Mouse (Mus musculus): ENCODE data around the gene Gpank1.
A peak's percentile ranks its signal among the peaks of the same experiment; 100 is the strongest.

Gpank1 gene

DNA sequence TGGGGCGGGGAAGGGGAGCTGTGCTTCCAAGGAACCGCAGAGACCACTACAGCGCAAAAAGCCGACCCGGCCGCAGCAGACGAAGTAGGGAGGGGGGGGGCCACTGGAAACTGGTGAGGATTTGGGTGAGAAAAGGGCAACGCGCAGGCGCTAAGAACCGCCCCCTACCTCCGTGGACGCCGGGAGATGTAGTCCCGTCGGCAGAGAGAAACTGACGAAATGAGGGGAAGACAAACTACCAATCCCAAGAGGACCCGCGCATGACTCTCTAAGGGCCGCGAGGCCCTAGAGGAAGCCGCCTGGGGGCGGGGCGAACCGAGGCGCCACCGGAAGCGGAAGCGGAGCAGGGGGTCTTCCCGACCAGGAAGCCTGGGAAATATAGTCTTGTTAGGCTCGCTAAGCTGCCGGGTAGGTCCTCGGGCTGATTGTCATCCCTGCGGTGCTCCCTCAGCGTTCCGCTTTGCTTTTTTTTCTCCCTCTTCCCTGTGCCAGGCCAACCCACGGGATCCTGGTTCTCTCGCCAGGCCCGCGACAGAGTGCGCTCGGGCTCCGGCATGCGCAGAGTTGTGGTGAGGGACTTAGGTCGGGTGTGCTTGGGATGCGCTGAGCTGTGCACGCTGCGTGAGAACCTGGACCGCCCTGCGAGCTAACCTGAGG is at the start of gene Gpank1:
TSS of gene Gpank1 (plus strand) at position 313 of the 657 bp plus-strand sequence.
- DNase-seq, result peak; percentile 98 to 99

DNA sequence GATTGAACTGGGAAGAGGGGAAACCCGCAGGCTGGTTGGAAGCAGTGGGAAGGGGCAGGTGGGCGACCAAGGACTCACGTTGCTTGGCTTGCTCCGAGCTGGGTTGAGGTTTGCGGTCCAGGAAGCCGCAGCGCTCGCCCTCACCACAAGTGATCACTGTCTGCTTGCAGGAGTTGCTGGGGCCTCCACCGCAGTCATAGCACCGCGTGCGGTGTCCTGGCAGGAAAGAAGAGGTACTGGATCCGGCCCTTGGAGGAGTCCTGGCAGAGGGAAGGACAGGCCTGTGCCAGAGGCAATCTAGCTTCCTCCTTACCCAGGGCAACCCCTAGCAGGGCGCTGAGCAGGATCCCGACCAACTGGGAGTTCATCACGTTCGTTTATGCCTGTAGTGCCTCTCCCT is 47.2 kb upstream of the Gpank1 start:
- DNase-seq, result peak; percentile 86 to 91

DNA sequence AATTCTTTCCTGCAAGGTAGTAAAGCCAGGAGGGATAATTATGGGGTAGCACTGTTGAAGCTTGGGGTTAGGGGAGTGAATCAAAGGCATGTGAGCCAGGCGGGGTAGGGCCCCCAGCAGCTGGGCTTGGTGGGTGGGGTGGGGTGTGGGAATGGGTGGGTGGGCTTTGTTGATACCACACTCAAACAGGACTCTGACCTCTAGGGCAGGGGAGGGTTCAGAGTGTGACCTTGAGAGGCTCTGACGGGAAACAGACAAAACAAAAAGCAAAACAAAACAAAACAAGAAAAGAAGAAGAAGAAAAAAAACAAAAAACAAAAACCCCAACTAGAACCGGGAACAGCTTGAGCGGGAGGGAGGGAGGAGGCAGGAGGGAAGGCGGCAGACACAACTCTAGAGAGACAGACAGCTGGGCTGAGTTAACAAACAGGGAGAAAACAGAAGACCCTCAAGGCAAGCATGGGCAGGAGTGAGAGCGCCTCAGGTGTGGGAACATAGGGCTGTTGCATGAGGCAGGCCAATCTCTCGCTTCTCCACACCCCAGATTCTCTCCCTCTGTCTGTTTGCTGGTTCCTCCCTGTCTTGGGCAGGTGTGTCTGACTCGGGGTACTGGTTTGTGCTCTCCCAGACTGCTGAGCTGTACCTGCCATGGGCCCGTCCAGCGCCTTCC is 44.6 kb upstream of the Gpank1 start, which contains the start of gene Ly6g6e:
TSS of gene Ly6g6e (plus strand) at position 396 of the 670 bp plus-strand sequence.
- DNase-seq, result peak in 1 of 2 experiments; percentile 27

- DNase-seq, result peak in 1 of 2 experiments; percentile 30
Observed at GRCm38 (mm10) chr17:35077285-35077684, 44.0 kb upstream of the Gpank1 start.

GRCm38 (mm10) chr17:35077786-35078233 is 43.4 kb upstream of the Gpank1 start, which contains the start of gene Ly6g6d:
Ly6g6d (minus strand) TSS chr17:35078065.
- peak; percentile 66 to 71 for DNase-seq

DNA sequence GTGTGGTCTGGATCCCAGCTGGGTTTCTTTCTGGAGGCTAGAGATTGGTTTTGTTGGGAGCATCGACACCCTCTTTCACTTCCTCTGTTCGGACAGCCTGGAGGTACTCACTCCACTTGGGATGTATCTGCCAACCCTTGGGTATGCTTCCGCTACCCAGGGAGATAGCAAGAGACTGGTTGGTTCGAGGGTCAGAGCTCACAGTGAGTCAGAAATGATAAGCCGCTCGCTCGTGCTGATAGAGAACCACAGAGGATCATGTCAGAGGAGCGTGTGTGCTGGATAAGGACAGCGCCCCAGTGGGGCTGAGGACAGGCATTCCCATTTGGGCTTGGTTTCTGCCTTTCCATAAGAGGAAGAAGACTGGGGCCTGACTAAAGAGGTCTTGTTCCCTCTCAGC is 41.5 kb upstream of the Gpank1 start:
- peak in 1 of 2 experiments; percentile 40 for DNase-seq

DNA sequence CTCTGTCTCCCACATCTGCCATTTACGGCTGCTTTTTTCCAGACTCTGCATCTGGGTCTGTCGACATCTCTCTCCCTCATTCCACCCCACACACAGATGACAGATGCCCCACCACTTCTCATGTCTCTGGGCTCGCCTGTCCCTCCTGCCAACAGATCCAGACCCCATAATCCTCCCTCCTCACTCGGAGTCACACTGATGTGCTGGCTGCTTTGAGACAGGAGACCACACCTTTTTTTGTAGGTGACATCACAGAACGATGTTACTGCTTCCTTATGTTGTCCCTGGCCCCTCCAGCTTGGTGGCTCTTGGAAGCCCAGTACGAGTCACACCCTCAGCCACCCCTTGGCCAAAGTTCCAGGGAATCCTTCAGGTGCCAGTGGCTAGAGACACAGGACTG is 41.0 kb upstream of the Gpank1 start:
- DNase-seq, result no peak

DNA sequence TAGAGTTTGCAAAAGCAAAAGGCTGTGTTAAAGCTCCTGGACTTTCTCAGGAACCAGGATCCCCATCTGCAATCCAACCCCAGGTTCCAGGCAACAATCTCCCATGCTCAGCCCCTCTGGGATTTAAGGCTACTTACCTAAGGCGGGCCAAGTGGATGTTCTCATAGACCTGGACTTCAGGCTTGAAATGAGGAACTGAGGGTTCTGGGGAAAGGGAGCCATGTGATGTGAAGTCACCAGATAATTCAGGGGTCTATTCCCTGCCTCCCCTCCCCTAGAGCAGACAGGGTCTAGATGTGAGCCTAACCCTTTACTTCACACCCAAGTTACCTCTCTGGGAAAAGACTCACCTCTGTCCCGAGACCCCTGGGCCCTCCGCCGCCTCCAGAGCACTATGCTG is 40.5 kb upstream of the Gpank1 start:
- no peak for DNase-seq

DNA sequence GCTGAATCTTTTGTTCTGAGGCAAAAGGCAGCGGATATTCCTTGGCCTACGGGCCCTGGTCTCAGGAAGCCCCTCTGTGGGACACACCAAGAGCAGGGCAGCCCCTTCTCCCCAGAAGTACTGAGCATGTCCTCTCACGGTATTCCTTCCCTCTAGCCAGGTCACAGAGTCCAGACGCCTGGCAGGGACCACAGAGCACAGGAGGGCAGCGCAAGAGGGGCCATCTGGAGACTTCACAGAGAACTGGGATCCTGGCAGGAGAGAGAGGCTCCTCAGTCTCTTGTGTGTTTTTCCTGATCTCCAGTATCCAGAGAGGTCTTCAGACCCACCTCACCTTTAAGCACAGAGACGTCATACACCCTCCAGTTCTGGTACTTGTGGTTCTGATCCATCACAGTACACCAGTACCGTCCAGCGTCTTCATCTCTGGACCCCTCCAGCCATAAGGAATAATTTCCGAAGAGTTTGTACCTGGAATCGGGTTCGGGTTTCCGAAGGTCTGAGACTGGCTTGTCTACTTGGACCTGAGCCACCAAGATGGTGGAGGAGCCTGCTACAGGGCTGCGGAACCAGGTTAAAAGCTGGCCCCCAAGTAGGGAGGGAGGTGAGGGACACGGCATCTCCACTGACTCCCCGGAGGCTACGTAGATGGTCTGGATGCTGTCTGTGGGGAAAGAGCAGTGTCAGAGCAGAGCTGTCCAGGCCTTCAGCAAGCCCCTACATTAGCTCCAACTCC is 38.2 kb upstream of the Gpank1 start:
- DNase-seq, result peak; percentile 82 to 83

- no peak for DNase-seq
Observed at GRCm38 (mm10) chr17:35083929-35084497, 37.2 kb upstream of the Gpank1 start.

DNA sequence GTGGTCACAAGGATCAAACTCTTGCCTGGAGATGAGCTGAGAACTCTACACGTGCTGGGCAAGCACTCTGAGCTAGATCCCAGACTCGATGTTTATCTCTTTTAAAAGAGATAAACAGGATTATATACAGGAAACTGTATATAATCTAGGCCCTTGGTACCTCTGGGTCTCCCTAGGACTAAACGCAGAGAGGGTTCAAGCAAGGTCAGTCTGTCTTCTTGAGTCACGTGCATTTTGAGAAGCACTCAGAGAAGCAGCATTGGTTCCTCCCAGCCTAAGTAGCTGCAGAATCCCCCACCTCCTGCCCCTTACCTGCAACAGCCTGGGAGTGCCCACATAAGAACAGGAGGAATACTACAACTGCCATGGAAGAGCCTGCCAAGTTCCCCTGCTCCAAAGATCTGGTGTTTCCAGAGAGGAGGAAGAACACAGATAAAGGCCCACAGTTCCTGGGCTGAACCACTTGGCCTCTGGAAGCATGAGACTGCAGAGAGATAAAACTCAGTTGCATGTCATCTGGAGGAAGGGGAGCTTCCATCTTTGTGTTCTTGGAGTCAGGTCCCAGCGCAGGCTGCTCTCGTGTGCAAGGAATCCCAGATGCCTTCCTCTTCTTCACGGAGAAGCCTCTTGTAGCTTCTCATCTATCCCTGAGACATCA is 35.9 kb upstream of the Gpank1 start, which contains the start of gene Ly6g6f:
TSS of gene Ly6g6f (minus strand) at position 403 of the 658 bp plus-strand sequence.
- DNase-seq, result no peak

DNA sequence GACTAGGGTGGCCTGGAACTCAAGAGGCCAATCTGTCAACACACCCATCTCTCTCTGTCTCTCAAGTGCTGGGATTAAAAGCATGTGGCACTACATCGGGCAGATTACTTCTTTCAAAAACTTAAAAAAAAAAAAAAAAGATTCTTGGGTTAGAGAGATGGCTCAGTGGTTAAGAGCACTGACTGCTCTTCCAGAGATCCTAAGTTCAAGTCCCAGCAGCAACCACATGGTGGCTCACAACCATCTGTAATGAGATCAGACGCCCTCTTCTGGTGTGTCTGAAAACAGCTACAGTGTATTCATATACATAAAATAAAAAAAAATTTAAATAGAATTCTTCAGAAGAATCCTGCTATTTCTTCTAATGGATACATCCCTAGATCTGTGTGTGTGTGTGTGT is 33.1 kb upstream of the Gpank1 start:
- DNase-seq, result peak in 1 of 2 experiments; percentile 48

GRCm38 (mm10) chr17:35088825-35089644 is 32.2 kb upstream of the Gpank1 start, which contains the start of gene Abhd16a:
Abhd16a (plus strand) TSS chr17:35089263.
- DNase-seq, result peak; percentile 96 to 97

GRCm38 (mm10) chr17:35090166-35090932 is 30.9 kb upstream of the Gpank1 start:
- peak; percentile 87 for DNase-seq

DNA sequence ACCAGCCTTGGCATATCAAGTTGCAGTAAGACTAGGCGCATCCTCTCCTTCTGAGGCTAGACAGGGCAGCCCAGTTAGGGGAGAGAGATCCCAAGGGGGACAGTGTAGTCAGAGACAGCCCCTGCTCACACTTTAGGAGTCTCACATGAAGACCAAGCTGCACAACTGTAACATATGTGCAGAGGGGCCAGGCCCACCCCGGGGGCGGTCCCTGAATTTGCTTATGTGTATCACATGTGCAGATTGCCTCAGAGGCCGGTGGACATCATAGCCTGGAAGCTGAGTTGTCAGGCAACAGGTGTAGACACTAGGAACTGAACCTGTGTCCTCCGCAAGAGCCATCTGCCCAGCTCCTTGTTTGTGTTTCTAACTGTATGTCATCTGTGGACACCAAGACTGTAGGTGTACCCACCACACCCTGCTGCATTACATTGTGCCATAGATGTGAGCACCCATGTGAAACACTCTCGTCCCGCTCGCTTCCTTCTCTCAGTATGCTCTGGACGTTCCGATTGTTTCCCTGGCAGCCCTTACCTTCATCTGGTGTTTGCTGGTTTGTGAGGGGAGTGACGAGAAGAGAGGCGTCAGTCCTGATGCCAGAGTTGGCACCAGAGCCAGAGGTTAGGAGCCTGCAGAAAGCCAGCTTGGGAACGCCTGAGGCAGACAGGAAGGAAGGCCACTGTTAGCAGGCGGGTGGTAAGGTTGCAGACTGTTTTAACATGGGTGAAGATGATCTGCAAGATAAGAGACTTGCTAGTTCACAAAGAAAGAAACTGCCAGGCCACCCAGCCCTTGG is 28.7 kb upstream of the Gpank1 start:
- DNase-seq, result no peak

DNA sequence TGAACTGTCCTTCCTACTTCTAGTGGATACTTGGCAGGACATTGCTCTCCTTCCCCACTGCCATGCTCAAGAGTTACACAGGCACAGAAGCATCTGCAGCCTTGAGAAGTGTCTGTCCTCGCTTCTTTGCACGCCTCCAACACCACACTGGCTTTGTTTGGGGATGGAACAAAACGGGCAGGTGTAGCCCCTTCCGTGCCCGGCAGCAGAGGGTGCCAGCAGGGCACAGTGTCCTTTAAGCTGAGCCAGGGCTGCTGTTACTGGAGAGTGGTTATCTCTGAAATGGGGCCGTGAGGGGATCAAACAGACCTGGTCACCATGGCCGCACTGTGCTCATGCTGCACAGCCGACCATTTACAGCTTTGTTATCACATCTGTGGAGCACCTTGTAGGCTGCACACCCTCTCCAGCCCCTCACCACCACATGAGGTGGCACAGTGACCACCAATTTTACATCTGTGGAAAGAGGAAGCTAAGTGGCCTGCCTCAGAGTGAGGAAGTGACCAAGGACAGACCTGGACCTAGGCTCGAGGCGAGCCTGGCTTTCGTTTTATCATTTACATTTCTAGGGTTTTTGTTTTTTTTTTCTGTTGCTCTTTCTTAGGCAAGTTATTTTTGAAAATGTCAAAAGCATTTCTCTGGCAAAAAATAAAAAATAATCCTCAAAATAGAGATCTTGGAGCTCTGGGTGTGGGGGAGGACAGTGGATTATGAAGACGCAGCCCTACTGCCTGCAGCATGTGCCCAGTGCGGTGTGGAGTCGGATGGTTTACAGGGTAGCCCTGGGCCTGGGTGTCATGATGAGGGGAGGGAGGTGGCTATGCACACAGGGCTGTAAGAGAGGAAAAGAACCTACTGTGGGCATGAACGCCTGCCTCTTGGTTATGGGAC is 26.5 kb upstream of the Gpank1 start:
- peak in 1 of 2 experiments; percentile 40 for DNase-seq

- peak; percentile 61 to 63 for DNase-seq
Observed at GRCm38 (mm10) chr17:35096597-35096996, 24.7 kb upstream of the Gpank1 start.

GRCm38 (mm10) chr17:35097164-35097655 is 24.0 kb upstream of the Gpank1 start:
- DNase-seq, result peak; percentile 79 to 82
